Mouse (Mus musculus): ENCODE data around the gene Camk2g. TPM values are rescaled to one million over a fixed set of nuclear protein-coding genes. Genes with fewer than 3 reads are reported as not detected.

Gene Camk2g
- polyA plus RNA-seq (2014; fragmentation: Illumina TruSeq; extraction: RNeasy Lipid Tissue Mini Kit (QIAGEN cat#74804); ENCODE audit: low read depth, low replicate concordance): 14.7 TPM

GRCm38 (mm10) chr14:20793758-20794531 lies at the start of gene Camk2g:
Gene Camk2g, minus strand, starts transcription at chr14:20794088.

GRCm38 (mm10) chr14:20836171-20836904 lies 42.5 kb upstream of the Camk2g start, which contains the start of gene Plau:
Gene Plau, plus strand, starts transcription at chr14:20836660.

DNA sequence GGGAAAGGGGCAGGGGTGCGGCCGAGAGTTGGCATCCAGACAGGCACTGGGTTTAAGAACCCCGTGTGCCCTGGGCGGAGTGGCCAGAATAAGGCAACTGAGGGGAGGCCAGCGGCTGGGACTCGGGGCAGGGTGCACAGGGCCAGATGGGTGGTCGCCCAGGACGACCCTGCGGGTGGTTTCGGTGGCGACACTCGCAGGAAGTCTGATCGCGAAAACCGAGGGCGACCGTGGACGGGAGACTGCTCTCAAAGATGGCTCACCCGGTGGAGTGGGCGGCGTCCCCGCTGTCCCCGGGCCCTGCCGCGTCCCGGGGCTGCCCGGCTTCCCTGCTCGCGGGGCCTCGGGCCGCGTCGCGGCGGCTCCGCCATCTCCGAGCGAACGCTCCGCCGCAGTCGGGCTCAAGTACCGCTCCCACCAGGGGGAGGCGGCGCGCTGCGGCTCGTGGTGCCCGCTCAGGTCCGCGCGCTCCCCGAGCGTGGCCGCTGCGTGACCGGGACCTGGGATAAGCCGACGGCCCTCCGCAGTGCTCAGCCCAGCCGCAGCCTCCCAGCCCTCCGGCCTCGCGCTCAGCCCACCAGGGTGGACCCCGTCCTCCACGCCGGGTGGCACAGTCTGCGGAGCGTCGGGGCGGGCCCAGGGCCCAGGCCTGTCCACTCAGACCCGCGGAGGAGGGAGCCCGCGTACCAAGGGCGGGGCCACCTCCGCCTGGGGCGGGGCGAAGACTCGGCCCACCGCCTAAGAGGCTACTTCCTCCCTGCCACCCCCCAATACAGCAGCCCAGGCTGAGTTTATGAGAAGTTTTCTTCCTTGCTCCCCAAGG lies 59.7 kb downstream of the Camk2g start, which contains the start of gene Ndst2:
Gene Ndst2 (minus strand): TSS at position 611 of the 823 bp plus-strand sequence.

DNA sequence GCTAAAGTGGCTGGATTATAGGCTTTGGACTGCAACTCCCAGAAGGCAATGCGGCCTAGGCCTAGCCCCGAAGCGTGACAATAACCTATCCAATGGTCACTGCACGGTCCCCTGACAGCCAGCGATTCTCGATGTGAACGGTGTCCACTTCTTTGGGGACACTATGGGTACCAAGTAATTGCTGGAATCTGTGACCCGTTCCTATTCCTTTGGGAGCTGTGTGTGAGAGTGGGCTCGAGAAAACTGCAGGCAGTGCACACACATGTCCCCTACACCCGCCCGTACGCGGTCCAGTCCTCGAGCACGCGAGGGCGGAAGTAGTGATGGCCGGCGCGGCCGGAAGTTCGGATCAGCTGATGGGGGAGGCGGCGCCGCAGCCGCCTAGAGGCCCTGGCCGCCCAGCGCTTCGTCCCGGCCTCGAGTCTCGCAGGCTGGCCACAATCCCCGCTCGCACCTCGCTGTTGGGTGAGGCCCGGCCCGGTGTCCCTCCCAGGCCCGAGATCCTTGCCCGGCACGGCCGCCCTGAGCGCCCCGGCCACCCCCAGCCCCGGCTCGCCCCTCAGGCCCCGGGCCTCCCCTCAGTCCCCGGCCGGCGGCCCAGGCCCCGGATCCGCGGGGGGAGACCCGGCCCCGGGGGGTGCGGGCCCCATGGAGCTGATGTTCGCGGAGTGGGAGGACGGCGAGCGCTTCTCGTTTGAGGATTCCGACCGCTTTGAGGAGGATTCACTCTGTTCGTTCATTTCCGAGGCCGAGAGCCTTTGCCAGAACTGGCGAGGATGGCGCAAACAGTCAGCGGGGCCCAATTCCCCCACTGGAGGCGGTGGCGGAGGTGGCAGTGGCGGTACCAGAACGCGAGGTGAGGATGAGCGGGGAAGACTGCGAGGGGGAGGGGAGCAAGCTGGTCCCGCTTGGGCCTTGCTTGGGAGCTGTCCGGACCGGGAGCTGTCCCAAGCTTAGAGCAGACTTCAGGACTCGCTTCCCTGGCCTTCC lies 86.4 kb downstream of the Camk2g start, which contains the start of gene Zswim8:
Gene Zswim8 (plus strand): TSS at position 352 of the 990 bp plus-strand sequence.

GRCm38 (mm10) chr14:20702741-20703381 lies 91.0 kb downstream of the Camk2g start, which contains the start of gene Chchd1:
Gene Chchd1, plus strand, starts transcription at chr14:20703006.

DNA sequence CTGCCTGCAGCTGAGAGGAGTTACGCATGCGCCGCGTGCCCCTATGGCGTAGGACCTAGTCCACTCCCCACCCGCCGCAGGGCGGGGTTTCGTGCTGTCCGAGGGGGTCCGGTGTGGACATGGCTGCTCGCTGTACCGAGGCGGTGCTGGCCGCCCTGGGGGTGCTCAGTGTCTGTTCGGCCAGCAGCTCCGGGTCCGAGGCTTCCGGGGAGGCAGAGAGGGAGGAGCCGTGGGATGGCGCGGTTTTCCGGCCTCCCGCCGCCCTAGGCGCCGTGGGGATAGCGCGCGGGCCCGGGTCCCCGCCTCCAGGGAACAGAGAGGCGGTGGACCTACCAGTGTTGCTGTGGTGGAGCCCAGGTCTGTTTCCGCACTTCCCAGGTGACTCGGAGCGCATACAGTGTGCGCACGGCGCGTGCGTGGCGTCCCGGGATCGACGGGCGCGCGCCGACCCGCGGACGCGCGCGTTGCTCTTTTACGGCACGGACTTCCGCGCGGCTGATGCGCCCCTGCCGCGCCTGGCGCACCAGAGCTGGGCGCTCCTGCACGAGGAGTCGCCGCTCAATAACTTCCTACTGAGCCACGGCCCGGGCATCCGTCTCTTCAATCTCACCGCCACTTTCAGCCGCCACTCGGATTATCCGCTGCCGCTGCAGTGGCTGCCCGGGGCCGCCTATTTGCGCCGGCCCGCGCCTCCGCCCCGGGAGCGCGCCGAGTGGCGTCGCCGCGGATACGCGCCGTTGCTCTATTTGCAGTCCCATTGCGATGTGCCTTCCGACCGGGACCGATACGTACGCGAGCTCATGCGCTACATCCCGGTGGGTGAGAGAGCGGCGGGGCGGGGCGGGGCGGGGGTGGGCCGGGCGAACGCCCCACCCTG lies 98.8 kb downstream of the Camk2g start, which contains the start of gene Fut11:
Gene Fut11 (plus strand): TSS at position 85 of the 877 bp plus-strand sequence.

Other genes starting within 250 kb of the Camk2g start
- gene Ppp3cb, start 247.5 kb downstream of the Camk2g start, polyA plus RNA-seq (2014; fragmentation: Illumina TruSeq; extraction: RNeasy Lipid Tissue Mini Kit (QIAGEN cat#74804); ENCODE audit: low read depth, low replicate concordance): 141 TPM
- 8.3 TPM for gene Usp54, start 153.0 kb downstream of the Camk2g start, polyA plus RNA-seq (2014; fragmentation: Illumina TruSeq; extraction: RNeasy Lipid Tissue Mini Kit (QIAGEN cat#74804); ENCODE audit: low read depth, low replicate concordance)
- gene Myoz1, start 137.5 kb downstream of the Camk2g start, polyA plus RNA-seq (2014; fragmentation: Illumina TruSeq; extraction: RNeasy Lipid Tissue Mini Kit (QIAGEN cat#74804); ENCODE audit: low read depth, low replicate concordance): not detected
- gene Synpo2l, start 125.7 kb downstream of the Camk2g start, polyA plus RNA-seq (2014; fragmentation: Illumina TruSeq; extraction: RNeasy Lipid Tissue Mini Kit (QIAGEN cat#74804); ENCODE audit: low read depth, low replicate concordance): 0.32 TPM
- gene Sec24c, start 119.8 kb downstream of the Camk2g start, polyA plus RNA-seq (2014; fragmentation: Illumina TruSeq; extraction: RNeasy Lipid Tissue Mini Kit (QIAGEN cat#74804); ENCODE audit: low read depth, low replicate concordance): 49.6 TPM
- gene Fut11, start 99.1 kb downstream of the Camk2g start, polyA plus RNA-seq (2014; fragmentation: Illumina TruSeq; extraction: RNeasy Lipid Tissue Mini Kit (QIAGEN cat#74804); ENCODE audit: low read depth, low replicate concordance): 17.6 TPM
- 164 TPM for gene Chchd1, start 91.1 kb downstream of the Camk2g start, polyA plus RNA-seq (2014; fragmentation: Illumina TruSeq; extraction: RNeasy Lipid Tissue Mini Kit (QIAGEN cat#74804); ENCODE audit: low read depth, low replicate concordance)
- 3.2 TPM for gene Zswim8, start 86.5 kb downstream of the Camk2g start, polyA plus RNA-seq (2014; fragmentation: Illumina TruSeq; extraction: RNeasy Lipid Tissue Mini Kit (QIAGEN cat#74804); ENCODE audit: low read depth, low replicate concordance)
- 1.3 TPM for gene Ndst2, start 59.5 kb downstream of the Camk2g start, polyA plus RNA-seq (2014; fragmentation: Illumina TruSeq; extraction: RNeasy Lipid Tissue Mini Kit (QIAGEN cat#74804); ENCODE audit: low read depth, low replicate concordance)
- 567 TPM for gene Plau, start 42.6 kb upstream of the Camk2g start, polyA plus RNA-seq (2014; fragmentation: Illumina TruSeq; extraction: RNeasy Lipid Tissue Mini Kit (QIAGEN cat#74804); ENCODE audit: low read depth, low replicate concordance)
- 54.3 TPM for gene Vcl, start 135.3 kb upstream of the Camk2g start, polyA plus RNA-seq (2014; fragmentation: Illumina TruSeq; extraction: RNeasy Lipid Tissue Mini Kit (QIAGEN cat#74804); ENCODE audit: low read depth, low replicate concordance)